Mouse (Mus musculus) urinary bladder, postnatal 0 days (tissue): ENCODE measurements around the gene Heca. TPM values are rescaled to one million over a fixed set of nuclear protein-coding genes. Genes with fewer than 3 reads are reported as not detected.

Source experiments
- polyA plus RNA-seq: library from polyadenylated mRNA; unstranded; fragments of >200 nt; fragmentation: Nextera tagmentation; extraction: Ambion mirVana; gene quantifications from 2 replicates; pipeline ENCODE4 v1.2.1, GENCODE M21; 2015

The Heca gene
- polyA plus RNA-seq: 5.2 and 6.4 TPM in 2 replicates

GRCm38 (mm10) chr10:17947960-17948730, at the start of gene Heca:
TSS of gene Heca (minus strand) at chr10:17948067.

Other genes starting within 250 kb of the Heca start
- gene Cited2, start 224.8 kb downstream of the Heca start, polyA plus RNA-seq: 15.6 and 17.6 TPM in 2 replicates
- gene Txlnb, start 151.8 kb downstream of the Heca start, polyA plus RNA-seq: 0.27 and 0.55 TPM in 2 replicates
- gene Abracl, start 75.2 kb upstream of the Heca start, polyA plus RNA-seq: 197 and 269 TPM in 2 replicates
- 6.4 and 7.9 TPM in 2 replicates for gene Reps1, start 107.8 kb upstream of the Heca start, polyA plus RNA-seq